In the genomic region with DNA sequence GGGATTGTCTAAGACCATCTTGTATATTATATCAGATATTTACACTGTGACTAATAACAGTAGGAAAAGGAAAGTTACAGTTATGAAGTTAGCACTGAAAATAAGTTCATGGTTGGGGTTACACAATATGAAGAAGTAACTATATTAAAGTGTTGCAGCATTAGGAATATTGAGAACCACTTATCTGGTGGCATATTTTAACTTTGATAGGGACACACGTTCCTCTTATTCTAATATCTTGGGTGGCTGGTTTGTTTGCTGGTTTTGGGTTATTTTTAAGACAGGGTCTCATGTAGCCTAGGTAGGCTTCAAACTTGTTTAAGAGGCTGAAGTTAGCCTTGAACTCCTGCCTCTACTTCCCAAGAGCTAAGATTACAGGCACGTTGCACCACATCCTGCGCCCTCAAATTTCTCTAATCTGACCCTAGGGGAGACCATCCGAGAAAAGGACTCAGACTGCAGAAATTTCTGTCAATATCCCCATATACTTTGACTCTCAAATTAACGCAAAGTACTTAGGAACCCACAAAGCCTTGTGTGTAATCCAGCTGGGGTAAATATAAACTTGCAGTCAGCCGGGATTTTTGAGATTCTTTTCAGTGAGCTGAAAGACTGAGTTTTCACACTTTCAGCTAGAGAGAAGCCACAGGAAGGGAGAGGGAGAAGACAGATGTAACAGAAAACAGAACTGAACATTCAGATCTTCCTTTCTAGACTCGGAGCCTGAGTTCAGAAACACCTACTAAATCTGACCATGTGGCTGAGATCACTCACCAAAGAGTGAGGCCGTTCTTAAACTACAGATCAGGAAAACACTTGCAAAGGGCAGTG, we compare ENCODE assay signal across 26 mouse cellular contexts. TPM values are rescaled to one million over a fixed set of nuclear protein-coding genes. Genes with fewer than 3 reads are reported as not detected.
A peak's percentile ranks its signal among the peaks of the same experiment; 100 is the strongest.
DNase-seq lines count a peak whose midpoint lies in the region; ATAC-seq and TF ChIP-seq lines count a peak whose summit lies in the region.
"Had no signal": no experiment of that assay in that cellular context is flagged by ENCODE, and none has a peak within 500 bp of the region (broad histone marks: within the 10 kb centered on the region; RNA-seq: fewer than 3 reads in every experiment).

No protein-coding gene starts in this region.

- no peak overlapping the region for H3K9ac ChIP-seq in kidney, postnatal 0 days (ENCODE audit: low read depth, low read length)
- no peak overlapping the region for H3K9ac ChIP-seq in kidney, embryonic 15.5 days
- H3K9ac ChIP-seq in MEL (ENCODE audit: control insufficient read depth, low read depth, low read length, poor library complexity, severe bottlenecking), result no peak overlapping the region
- H3K9ac ChIP-seq in intestine, embryonic 16.5 days (ENCODE audit: low read depth, low read length), result no peak overlapping the region
- H3K9ac ChIP-seq: heart, embryonic 15.5 days; hindbrain, embryonic 15.5 days; neural tube, embryonic 13.5 days; stomach, embryonic 15.5 days had no signal

- H3K9me3 ChIP-seq in kidney, postnatal 0 days (replicated peaks; ENCODE audit: low read length), result no peaks in the 10 kb centered on the region
- H3K9me3 ChIP-seq in kidney, embryonic 15.5 days (replicated peaks), result no peaks in the 10 kb centered on the region
- no peaks in the 10 kb centered on the region for H3K9me3 ChIP-seq in MEL (replicated peaks; ENCODE audit: insufficient read depth, low read length)
- H3K9me3 ChIP-seq in intestine, embryonic 16.5 days (ENCODE audit: control insufficient read depth, low read length), result no peaks in the 10 kb centered on the region
- H3K9me3 ChIP-seq: heart, embryonic 15.5 days; hindbrain, embryonic 15.5 days; neural tube, embryonic 13.5 days; stomach, embryonic 15.5 days had no signal

- no peak for TF ChIP-seq CTCF in kidney, postnatal 0 days (IDR thresholded peaks at IDR 0.05; ENCODE audit: low read depth)
- no peak for TF ChIP-seq CTCF in MEL (IDR thresholded peaks at IDR 0.05 in 2 of 3, conservative IDR thresholded peaks at IDR 0.05 in 1 of 3; ENCODE audit: control insufficient read depth in 1 of 3, insufficient read depth in 1 of 3, low read depth in 2 of 3, low read length in 3 of 3, poor library complexity in 1 of 3, severe bottlenecking in 1 of 3)

- 63% methylated on average over 8 of the region's 8 CpGs for WGBS in kidney, postnatal 0 days
- 72% methylated on average over 8 of the region's 8 CpGs for WGBS in kidney, embryonic 15.5 days
- 59% methylated on average over 8 of the region's 8 CpGs for WGBS in intestine, embryonic 16.5 days

- no peak for TF ChIP-seq RAD21 in MEL (IDR thresholded peaks at IDR 0.05; ENCODE audit: low read depth, low read length)

- H3K4me2 ChIP-seq in kidney, postnatal 0 days (ENCODE audit: low read length), result no peak overlapping the region
- no peak overlapping the region for H3K4me2 ChIP-seq in kidney, embryonic 15.5 days
- H3K4me2 ChIP-seq in intestine, embryonic 16.5 days (ENCODE audit: low read depth, low read length), result no peak overlapping the region
- H3K4me2 ChIP-seq: heart, embryonic 15.5 days; hindbrain, embryonic 15.5 days; neural tube, embryonic 13.5 days; stomach, embryonic 15.5 days had no signal

- no peaks in the 10 kb centered on the region for H3K27me3 ChIP-seq in kidney, postnatal 0 days (ENCODE audit: insufficient read depth, low read length)
- no peaks in the 10 kb centered on the region for H3K27me3 ChIP-seq in kidney, embryonic 15.5 days
- H3K27me3 ChIP-seq in MEL (ENCODE audit: control insufficient read depth in 1 of 2, insufficient read depth in 2 of 2, low read length in 2 of 2), result no peaks in the 10 kb centered on the region
- no peaks in the 10 kb centered on the region for H3K27me3 ChIP-seq in intestine, embryonic 16.5 days (replicated peaks; ENCODE audit: control insufficient read depth, insufficient read depth, low read length)
- H3K27me3 ChIP-seq: heart, embryonic 15.5 days; hindbrain, embryonic 15.5 days; neural tube, embryonic 13.5 days; stomach, embryonic 15.5 days had no signal

- peak; percentile 41 for DNase-seq in kidney, postnatal 0 days (ENCODE audit: low spot score)
- peak; percentile 26 for DNase-seq in CD4-positive helper T cell, adult 2 months (ENCODE audit: low read depth, low spot score)
- DNase-seq in MEL (ENCODE audit: low read depth, low spot score), result peak; percentile 40
- DNase-seq in right cerebral cortex, postnatal 25 days, result no peak
- no peak for DNase-seq in urinary bladder, adult 2 months (ENCODE audit: low spot score)
- DNase-seq: adrenal gland, postnatal 10 days; B cell, adult 2 months; cerebellum, adult 9-10 months; gastrocnemius, postnatal 10 days; heart, adult 18-20 months; heart, postnatal 4 days; kidney, adult 18-20 months; kidney, postnatal 14 days; left cerebral cortex, postnatal 4 days; lung, postnatal 4 days; right cerebral cortex, postnatal 4 days; thymus, adult 2 months had no signal

- no peak overlapping the region for H3K27ac ChIP-seq in kidney, postnatal 0 days
- H3K27ac ChIP-seq in kidney, embryonic 15.5 days, result no peak overlapping the region
- H3K27ac ChIP-seq in MEL (ENCODE audit: control insufficient read depth, low read depth, low read length), result no peak overlapping the region
- H3K27ac ChIP-seq in intestine, embryonic 16.5 days (ENCODE audit: low read length), result 0 out of 2 replicates have a peak overlapping the region, but pooled peaks have one; percentile 21
- H3K27ac ChIP-seq: heart, embryonic 15.5 days; hindbrain, embryonic 15.5 days; neural tube, embryonic 13.5 days; stomach, embryonic 15.5 days had no signal

- TF ChIP-seq EP300 in MEL (IDR thresholded peaks at IDR 0.05; ENCODE audit: low read depth in 1 of 2, low read length in 2 of 2), result peak; percentile 59 to 65

- H3K4me1 ChIP-seq in kidney, postnatal 0 days (replicated peaks; ENCODE audit: insufficient read depth, low read length), result no peaks in the 10 kb centered on the region
- peaks cover 8% of the 10 kb centered on the region; the same call in 1 of the 2 replicates for H3K4me1 ChIP-seq in kidney, embryonic 15.5 days
- H3K4me1 ChIP-seq in MEL (ENCODE audit: control insufficient read depth in 1 of 2, insufficient read depth in 2 of 2, low read length in 2 of 2), result peaks cover 21% of the 10 kb centered on the region in 2 experiments
- peaks cover 7% of the 10 kb centered on the region for H3K4me1 ChIP-seq in intestine, embryonic 16.5 days (ENCODE audit: control insufficient read depth, insufficient read depth, low read length)

- peaks cover 13% of the 10 kb centered on the region; the same call in 1 of the 2 replicates for H3K36me3 ChIP-seq in kidney, postnatal 0 days (ENCODE audit: insufficient read depth, low read length)
- no peaks in the 10 kb centered on the region; the same call in 1 of the 2 replicates for H3K36me3 ChIP-seq in kidney, embryonic 15.5 days
- H3K36me3 ChIP-seq in MEL (ENCODE audit: control insufficient read depth in 1 of 2, insufficient read depth in 2 of 2, low read length in 2 of 2), result peaks cover 0 to 25% of the 10 kb centered on the region in 2 experiments; a peak in 2 of 4 replicates
- no peaks in the 10 kb centered on the region for H3K36me3 ChIP-seq in intestine, embryonic 16.5 days (ENCODE audit: control insufficient read depth, insufficient read depth, low read length)
- H3K36me3 ChIP-seq: heart, embryonic 15.5 days had no signal

- TF ChIP-seq POLR2A in MEL (IDR thresholded peaks at IDR 0.05; ENCODE audit: control insufficient read depth in 1 of 2, insufficient read depth in 1 of 2, low read depth in 1 of 2, low read length in 2 of 2, poor library complexity in 1 of 2), result no peak

- no peak for ATAC-seq in kidney, postnatal 0 days (replicated peaks; ENCODE audit: low FRiP score, low read depth)
- ATAC-seq in kidney, embryonic 15.5 days (replicated peaks; ENCODE audit: low FRiP score), result no peak
- ATAC-seq in intestine, embryonic 16.5 days, result no peak
- ATAC-seq: forebrain, embryonic 16.5 days; midbrain, embryonic 16.5 days had no signal

- no peak overlapping the region for H3K4me3 ChIP-seq in kidney, postnatal 0 days (replicated peaks; ENCODE audit: low read depth, low read length)
- H3K4me3 ChIP-seq in kidney, embryonic 15.5 days (replicated peaks), result no peak overlapping the region
- no peak overlapping the region for H3K4me3 ChIP-seq in MEL (ENCODE audit: control insufficient read depth in 1 of 2, insufficient read depth in 1 of 2, low read depth in 2 of 2, low read length in 2 of 2)
- H3K4me3 ChIP-seq in intestine, embryonic 16.5 days (ENCODE audit: low read length), result no peak overlapping the region
- H3K4me3 ChIP-seq: heart, embryonic 15.5 days; hindbrain, embryonic 15.5 days; myocyte; neural tube, embryonic 13.5 days; stomach, embryonic 15.5 days had no signal

- no peaks in the 10 kb centered on the region for H3K79me2 ChIP-seq in MEL (ENCODE audit: control insufficient read depth, insufficient read depth, low read length, poor library complexity)

TF ChIP-seq in MEL, 35 proteins besides CTCF, POLR2A, EP300 and RAD21 (continues in another document):
- no peak for TF ChIP-seq MYB (IDR thresholded peaks at IDR 0.05; ENCODE audit: low read depth, low read length)
- TF ChIP-seq GATA1 (IDR thresholded peaks at IDR 0.05; ENCODE audit: low read depth, low read length), result 0 out of 2 replicates have a peak, but pooled peaks have one; percentile 5
- no peak for TF ChIP-seq USF2 (IDR thresholded peaks at IDR 0.05; ENCODE audit: borderline replicate concordance in 1 of 2, insufficient read depth in 1 of 2, low read depth in 1 of 2, low read length in 2 of 2)
- no peak for TF ChIP-seq GABPA (IDR thresholded peaks at IDR 0.05; ENCODE audit: low read depth, low read length)
- TF ChIP-seq MAZ (IDR thresholded peaks at IDR 0.05; ENCODE audit: low read depth, low read length), result peak; percentile 46; the same call in 1 of the 2 replicates
- TF ChIP-seq CHD1 (IDR thresholded peaks at IDR 0.05; ENCODE audit: low read depth, low read length), result no peak

RNA-seq across cellular contexts. Expression of gene Rnf157, which starts 15.1 kb away (rescaled TPM):
- polyA plus RNA-seq in kidney, postnatal 0 days (2015; fragmentation: Nextera tagmentation; extraction: Ambion mirVana), result 7.4 and 8.1 TPM in 2 replicates
- polyA plus RNA-seq in kidney, embryonic 15.5 days (2015; fragmentation: Nextera tagmentation; extraction: Ambion mirVana), result 12.4 and 12.5 TPM in 2 replicates
- 4.6 and 7.5 TPM in 2 replicates for total RNA-seq in MEL (2012; rRNA removed)
- 10 to 100 TPM in 1 of 2 experiments, not detected in 1; 10.9 TPM for polyA plus RNA-seq in MEL (2012; ENCODE audit: insufficient read depth in 1 of 2, insufficient read length in 2 of 2, low read depth in 1 of 2, low replicate concordance in 2 of 2, missing spikeins in 1 of 2)
- 4.4 and 5.2 TPM in 2 replicates for polyA plus RNA-seq in intestine, embryonic 16.5 days (2015; fragmentation: Nextera tagmentation; extraction: Ambion mirVana)
- 5.0 and 8.3 TPM in 2 replicates for polyA plus RNA-seq in urinary bladder, adult 2 months (2012; rRNA removed)

RNA-seq across cellular contexts. Expression of gene Ubald2, which starts 36.2 kb away (rescaled TPM):
- polyA plus RNA-seq in kidney, postnatal 0 days (2015; fragmentation: Nextera tagmentation; extraction: Ambion mirVana), result 53.5 and 53.6 TPM in 2 replicates
- polyA plus RNA-seq in kidney, embryonic 15.5 days (2015; fragmentation: Nextera tagmentation; extraction: Ambion mirVana), result 45.7 and 58.1 TPM in 2 replicates
- 56.8 and 66.2 TPM in 2 replicates for total RNA-seq in MEL (2012; rRNA removed)
- 10 to 100 TPM in 1 of 2 experiments, not detected in 1; 77.7 TPM for polyA plus RNA-seq in MEL (2012; ENCODE audit: insufficient read depth in 1 of 2, insufficient read length in 2 of 2, low read depth in 1 of 2, low replicate concordance in 2 of 2, missing spikeins in 1 of 2)
- 47.2 and 55.0 TPM in 2 replicates for polyA plus RNA-seq in intestine, embryonic 16.5 days (2015; fragmentation: Nextera tagmentation; extraction: Ambion mirVana)
- polyA plus RNA-seq in urinary bladder, adult 2 months (2012; rRNA removed), result 89.8 and 104 TPM in 2 replicates

Comparison
In these comparisons a context has a peak if more than half of its experiments do, and no peak if none do; other contexts are left out.
1. DNase-seq: peak in kidney, postnatal 0 days (single experiment), CD4-positive helper T cell, adult 2 months (single experiment) and MEL (single experiment); none in right cerebral cortex, postnatal 25 days (single experiment) and urinary bladder, adult 2 months (single experiment).